ENCODE assay signal across 8 mouse cellular contexts in the genomic region with DNA sequence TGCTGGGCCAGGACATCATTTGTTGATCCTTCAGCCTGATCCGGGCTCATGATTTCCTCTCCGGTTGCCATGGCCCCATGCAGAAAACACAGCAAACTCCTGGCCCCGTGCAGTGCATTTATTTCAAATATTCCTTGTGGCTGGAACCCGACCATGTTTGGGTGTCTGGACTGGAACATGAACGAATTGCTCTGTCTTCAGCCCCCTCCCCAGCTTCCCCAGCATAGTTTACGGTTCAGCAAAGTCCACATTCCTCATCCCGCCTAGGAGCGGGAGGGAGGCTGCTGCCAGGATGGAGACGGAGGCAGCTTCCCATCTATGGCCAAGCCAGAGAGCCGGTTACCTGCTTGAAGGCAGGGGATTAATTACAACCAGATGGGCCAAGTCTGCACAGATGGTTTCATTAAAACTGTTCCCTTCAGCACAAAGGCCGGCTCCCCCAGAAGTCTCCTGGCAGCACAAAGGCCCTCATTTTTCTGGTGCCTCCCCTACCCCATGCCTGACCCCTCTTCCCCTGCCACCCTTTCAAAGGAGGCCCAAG.
DNase-seq lines count a peak whose midpoint lies in the region; ATAC-seq and TF ChIP-seq lines count a peak whose summit lies in the region.

No protein-coding gene starts in this region.

- ATAC-seq in midbrain, embryonic 15.5 days (replicated peaks) = no peak
- peak; percentile 70; the same call in 1 of the 2 replicates for ATAC-seq in forebrain, embryonic 12.5 days (ENCODE audit: low FRiP score)
- ATAC-seq in intestine, postnatal 0 days = no peak
- ATAC-seq in midbrain, embryonic 13.5 days = peak; percentile 68
- no peak for ATAC-seq in megakaryocyte-erythroid progenitor cell, adult 5-6 weeks (replicated peaks; ENCODE audit: low FRiP score, low TSS enrichment, poor library complexity, severe bottlenecking)

- peaks cover 3% of the 10 kb centered on the region; the same call in 1 of the 2 replicates for H3K27me3 ChIP-seq in midbrain, embryonic 10.5 days (ENCODE audit: low read depth, poor library complexity, severe bottlenecking)
- no peaks in the 10 kb centered on the region for H3K27me3 ChIP-seq in midbrain, embryonic 15.5 days (replicated peaks)
- H3K27me3 ChIP-seq in forebrain, embryonic 12.5 days = no peaks in the 10 kb centered on the region; the same call in 1 of the 2 replicates
- H3K27me3 ChIP-seq in intestine, postnatal 0 days (replicated peaks; ENCODE audit: control insufficient read depth, insufficient read depth, low read length) = no peaks in the 10 kb centered on the region
- H3K27me3 ChIP-seq in midbrain, embryonic 13.5 days = no peaks in the 10 kb centered on the region

- WGBS in midbrain, embryonic 10.5 days = 51% methylated on average over 11 of the region's 11 CpGs
- WGBS in midbrain, embryonic 15.5 days = 29% methylated on average over 11 of the region's 11 CpGs
- WGBS in forebrain, embryonic 12.5 days = 35% methylated on average over 11 of the region's 11 CpGs
- WGBS in intestine, postnatal 0 days = 43% methylated on average over 11 of the region's 11 CpGs
- 44% methylated on average over 11 of the region's 11 CpGs for WGBS in midbrain, embryonic 13.5 days

- H3K4me3 ChIP-seq in midbrain, embryonic 10.5 days = no peak overlapping the region
- no peak overlapping the region for H3K4me3 ChIP-seq in midbrain, embryonic 15.5 days
- H3K4me3 ChIP-seq in forebrain, embryonic 12.5 days (replicated peaks) = no peak overlapping the region
- no peak overlapping the region for H3K4me3 ChIP-seq in intestine, postnatal 0 days (ENCODE audit: low read depth, low read length)
- no peak overlapping the region for H3K4me3 ChIP-seq in midbrain, embryonic 13.5 days (replicated peaks)

- no peak for TF ChIP-seq CTCF in intestine, postnatal 0 days (IDR thresholded peaks at IDR 0.05; ENCODE audit: low read depth)

- H3K9ac ChIP-seq in midbrain, embryonic 15.5 days = no peak overlapping the region
- H3K9ac ChIP-seq in forebrain, embryonic 12.5 days = no peak overlapping the region
- H3K9ac ChIP-seq in intestine, postnatal 0 days (ENCODE audit: low read depth, low read length) = no peak overlapping the region
- H3K9ac ChIP-seq in midbrain, embryonic 13.5 days (replicated peaks) = no peak overlapping the region

- peaks cover 44% of the 10 kb centered on the region for H3K4me1 ChIP-seq in midbrain, embryonic 10.5 days
- 0 out of 2 replicates have a peak, but pooled peaks cover 4% of the 10 kb centered on the region for H3K4me1 ChIP-seq in midbrain, embryonic 15.5 days
- H3K4me1 ChIP-seq in forebrain, embryonic 12.5 days = peaks cover 34% of the 10 kb centered on the region
- H3K4me1 ChIP-seq in intestine, postnatal 0 days (replicated peaks; ENCODE audit: control insufficient read depth, insufficient read depth, low read length) = peaks cover 32% of the 10 kb centered on the region
- H3K4me1 ChIP-seq in midbrain, embryonic 13.5 days (replicated peaks) = peaks cover 29% of the 10 kb centered on the region

- DNase-seq in midbrain, embryonic 10.5 days (ENCODE audit: low spot score) = peak; percentile 56
- DNase-seq in right cerebral cortex, adult 2 months (ENCODE audit: low spot score in 2 of 2) = no peak
- DNase-seq in adrenal gland, postnatal 25 days = no peak

- H3K27ac ChIP-seq in midbrain, embryonic 10.5 days (replicated peaks) = peak overlapping the region; percentile 75
- no peak overlapping the region for H3K27ac ChIP-seq in midbrain, embryonic 15.5 days
- peak overlapping the region; percentile 75 for H3K27ac ChIP-seq in forebrain, embryonic 12.5 days
- H3K27ac ChIP-seq in intestine, postnatal 0 days (ENCODE audit: low read depth, low read length) = peak overlapping the region; percentile 5; the same call in 1 of the 2 replicates
- peak overlapping the region; percentile 39 for H3K27ac ChIP-seq in midbrain, embryonic 13.5 days

- H3K9me3 ChIP-seq in midbrain, embryonic 10.5 days (replicated peaks) = no peaks in the 10 kb centered on the region
- H3K9me3 ChIP-seq in midbrain, embryonic 15.5 days = no peaks in the 10 kb centered on the region
- H3K9me3 ChIP-seq in forebrain, embryonic 12.5 days = no peaks in the 10 kb centered on the region
- H3K9me3 ChIP-seq in intestine, postnatal 0 days (ENCODE audit: control insufficient read depth) = no peaks in the 10 kb centered on the region
- no peaks in the 10 kb centered on the region for H3K9me3 ChIP-seq in midbrain, embryonic 13.5 days

- no peak overlapping the region for H3K4me2 ChIP-seq in midbrain, embryonic 15.5 days
- no peak overlapping the region for H3K4me2 ChIP-seq in forebrain, embryonic 12.5 days
- H3K4me2 ChIP-seq in intestine, postnatal 0 days (replicated peaks; ENCODE audit: low read depth) = no peak overlapping the region
- H3K4me2 ChIP-seq in midbrain, embryonic 13.5 days (replicated peaks) = no peak overlapping the region

- no peaks in the 10 kb centered on the region for H3K36me3 ChIP-seq in midbrain, embryonic 10.5 days
- H3K36me3 ChIP-seq in midbrain, embryonic 15.5 days (replicated peaks) = no peaks in the 10 kb centered on the region
- no peaks in the 10 kb centered on the region for H3K36me3 ChIP-seq in forebrain, embryonic 12.5 days (replicated peaks)
- H3K36me3 ChIP-seq in intestine, postnatal 0 days (ENCODE audit: control insufficient read depth, insufficient read depth) = peaks cover 15% of the 10 kb centered on the region; the same call in 1 of the 2 replicates
- no peaks in the 10 kb centered on the region for H3K36me3 ChIP-seq in midbrain, embryonic 13.5 days

Comparison
In these comparisons a context has a peak if more than half of its experiments do, and no peak if none do; other contexts are left out.
1. ATAC-seq: peak in forebrain, embryonic 12.5 days (single experiment) and midbrain, embryonic 13.5 days (single experiment); none in midbrain, embryonic 15.5 days (single experiment), intestine, postnatal 0 days (single experiment) and megakaryocyte-erythroid progenitor cell, adult 5-6 weeks (single experiment).